Mouse (Mus musculus): ENCODE data around the gene Ndufv1. TPM values are rescaled to one million over a fixed set of nuclear protein-coding genes. Genes with fewer than 3 reads are reported as not detected.

The Ndufv1 gene
- polyA plus RNA-seq, 2 experiments = 84.8 to 159 TPM

DNA sequence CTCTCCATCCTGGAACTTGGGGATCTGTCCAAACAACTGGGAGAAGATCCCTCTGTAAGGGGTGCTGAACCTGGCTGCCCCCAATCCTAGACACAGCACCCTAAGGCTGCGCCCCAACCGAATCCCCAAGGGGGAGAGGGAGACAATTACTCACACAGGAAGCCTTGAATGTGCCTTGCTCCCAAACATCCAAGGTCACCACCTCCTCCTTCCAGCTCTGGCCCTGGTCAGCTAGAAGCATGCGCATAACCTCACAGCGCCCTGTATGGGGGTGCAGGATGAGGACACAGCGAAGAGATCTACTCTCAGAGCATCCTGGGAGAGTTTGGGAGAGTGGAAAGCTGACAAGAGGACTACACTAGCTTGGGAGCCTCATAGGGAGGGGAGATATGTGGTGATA is 46.0 kb upstream of the Ndufv1 start:
- Histone ChIP-seq H3K36me3 (replicated peaks; ENCODE audit: control insufficient read depth, insufficient read depth, low read depth) (no peaks in the 10 kb centered on the region), H3K9ac (replicated peaks) (peak overlapping the region; percentile 68), H3K27me3 (ENCODE audit: control insufficient read depth, insufficient read depth, low read length) (no peaks in the 10 kb centered on the region), H3K4me1 (replicated peaks; ENCODE audit: control insufficient read depth in 2 of 2, insufficient read depth in 2 of 2, low read length in 1 of 2) (peaks cover 24 to 34% of the 10 kb centered on the region in 2 experiments), H3K4me3 (ENCODE audit: insufficient read depth in 1 of 2, low read depth in 2 of 2, low read length in 2 of 2) (peak overlapping the region; percentile 48 to 52; a peak in 3 of 4 replicates), H3K9me3 (ENCODE audit: control insufficient read depth, low read length) (no peaks in the 10 kb centered on the region), H3K27ac (peak overlapping the region; percentile 86), H3K4me2 (ENCODE audit: low read depth) (peak overlapping the region; percentile 80)
- ATAC-seq (ENCODE audit: insufficient read depth) (no peak), DNase-seq (ENCODE audit: low read depth in 3 of 3, low spot score in 3 of 3) (no peak)
- WGBS (ENCODE audit: insufficient replicate concordance) = 87% methylated on average over 5 of the region's 5 CpGs
- TF ChIP-seq EP300 (IDR thresholded peaks at IDR 0.05; ENCODE audit: low read depth) = no peak
- no peak for TF ChIP-seq CTCF (IDR thresholded peaks at IDR 0.05; ENCODE audit: low read depth)

DNA sequence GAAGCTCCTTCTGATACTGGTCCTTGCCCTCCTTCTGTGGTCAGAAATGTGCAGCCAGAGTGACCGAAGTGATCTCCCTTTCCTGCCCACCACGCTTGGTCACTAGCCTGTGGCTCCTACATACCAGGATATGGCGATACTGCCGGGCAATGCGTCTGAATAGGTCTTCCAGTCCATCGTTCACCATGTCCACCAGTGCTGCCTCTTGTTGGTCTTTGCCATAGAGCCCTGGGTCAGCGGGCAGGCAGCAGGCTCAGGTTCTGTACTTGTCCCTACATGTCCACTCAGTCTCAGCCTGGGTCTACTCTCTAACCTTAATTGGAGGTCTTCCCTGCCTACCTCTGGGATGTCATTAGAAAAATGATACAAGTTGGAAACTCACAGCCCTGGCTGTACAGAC is 45.4 kb upstream of the Ndufv1 start:
- Histone ChIP-seq H3K27ac (peak overlapping the region; percentile 31; the same call in 1 of the 2 replicates), H3K4me3 (ENCODE audit: insufficient read depth in 1 of 2, low read depth in 2 of 2, low read length in 2 of 2) (no peak overlapping the region), H3K27me3 (ENCODE audit: control insufficient read depth, insufficient read depth, low read length) (no peaks in the 10 kb centered on the region), H3K4me2 (ENCODE audit: low read depth) (0 out of 2 replicates have a peak overlapping the region, but pooled peaks have one; percentile 15), H3K9me3 (ENCODE audit: control insufficient read depth, low read length) (no peaks in the 10 kb centered on the region), H3K4me1 (replicated peaks; ENCODE audit: control insufficient read depth in 2 of 2, insufficient read depth in 2 of 2, low read length in 1 of 2) (peaks cover 24 to 34% of the 10 kb centered on the region in 2 experiments), H3K9ac (replicated peaks) (no peak overlapping the region), H3K36me3 (replicated peaks; ENCODE audit: control insufficient read depth, insufficient read depth, low read depth) (no peaks in the 10 kb centered on the region)
- TF ChIP-seq CTCF (IDR thresholded peaks at IDR 0.05; ENCODE audit: low read depth) = no peak
- TF ChIP-seq EP300 (IDR thresholded peaks at IDR 0.05; ENCODE audit: low read depth) = no peak
- 87% methylated on average over 7 of the region's 7 CpGs for WGBS (ENCODE audit: insufficient replicate concordance)
- no peak for ATAC-seq (ENCODE audit: insufficient read depth)
- no peak for DNase-seq (ENCODE audit: low read depth in 3 of 3, low spot score in 3 of 3)

DNA sequence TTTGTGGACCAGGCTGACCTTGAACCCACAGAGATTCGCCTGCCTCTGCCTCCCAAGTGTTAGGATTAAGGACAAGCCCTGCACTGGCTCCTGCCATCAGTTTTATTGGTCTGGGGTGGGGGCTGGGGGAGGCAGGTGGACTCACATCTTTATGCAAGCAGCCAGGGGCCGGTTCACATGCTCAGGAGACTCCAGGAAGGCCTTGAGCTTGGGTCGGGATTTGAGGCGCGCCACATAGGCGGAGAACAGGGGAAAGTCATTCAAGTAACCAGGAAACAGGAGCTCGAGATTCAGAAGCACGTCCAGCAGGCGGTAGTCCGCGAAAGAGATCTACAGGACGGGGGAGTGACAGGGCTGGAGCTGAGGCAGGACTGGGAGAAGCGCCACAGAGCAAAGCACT is 44.8 kb upstream of the Ndufv1 start:
- ATAC-seq (ENCODE audit: insufficient read depth) = no peak
- H3K27me3 ChIP-seq (ENCODE audit: control insufficient read depth, insufficient read depth, low read length) = no peaks in the 10 kb centered on the region
- no peaks in the 10 kb centered on the region for H3K9me3 ChIP-seq (ENCODE audit: control insufficient read depth, low read length)
- no peak overlapping the region for H3K4me2 ChIP-seq (ENCODE audit: low read depth)
- no peak overlapping the region for H3K9ac ChIP-seq (replicated peaks)
- DNase-seq (ENCODE audit: low read depth in 3 of 3, low spot score in 3 of 3) = no peak
- H3K36me3 ChIP-seq (replicated peaks; ENCODE audit: control insufficient read depth, insufficient read depth, low read depth) = no peaks in the 10 kb centered on the region
- 78% methylated on average over 13 of the region's 13 CpGs for WGBS (ENCODE audit: insufficient replicate concordance)
- TF ChIP-seq EP300 (IDR thresholded peaks at IDR 0.05; ENCODE audit: low read depth) = no peak
- TF ChIP-seq CTCF (IDR thresholded peaks at IDR 0.05; ENCODE audit: low read depth) = no peak
- H3K27ac ChIP-seq = no peak overlapping the region
- peaks cover 24 to 34% of the 10 kb centered on the region in 2 experiments for H3K4me1 ChIP-seq (replicated peaks; ENCODE audit: control insufficient read depth in 2 of 2, insufficient read depth in 2 of 2, low read length in 1 of 2)
- no peak overlapping the region for H3K4me3 ChIP-seq (ENCODE audit: insufficient read depth in 1 of 2, low read depth in 2 of 2, low read length in 2 of 2)

DNA sequence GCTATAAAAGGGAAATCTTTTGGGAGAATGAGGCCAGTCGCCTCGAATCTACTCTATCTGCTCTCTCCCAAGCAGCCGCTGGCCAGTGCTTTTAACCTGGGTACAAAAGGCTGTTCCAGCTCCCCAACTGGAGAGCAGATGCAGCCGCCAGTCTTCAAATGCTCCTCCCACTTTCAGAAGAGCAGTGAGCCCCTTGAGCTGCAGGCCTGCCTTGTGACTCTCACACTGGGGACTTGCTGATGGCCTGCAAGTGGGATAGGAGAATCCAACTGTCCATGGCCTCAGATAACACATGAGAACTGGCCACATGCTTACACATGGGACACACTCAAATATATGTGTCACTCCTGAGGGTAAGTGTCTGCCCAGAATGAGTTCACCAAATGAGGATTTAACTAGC is 44.1 kb upstream of the Ndufv1 start:
- no peaks in the 10 kb centered on the region for H3K36me3 ChIP-seq (replicated peaks; ENCODE audit: control insufficient read depth, insufficient read depth, low read depth)
- no peak for DNase-seq (ENCODE audit: low read depth in 3 of 3, low spot score in 3 of 3)
- no peak for ATAC-seq (ENCODE audit: insufficient read depth)

DNA sequence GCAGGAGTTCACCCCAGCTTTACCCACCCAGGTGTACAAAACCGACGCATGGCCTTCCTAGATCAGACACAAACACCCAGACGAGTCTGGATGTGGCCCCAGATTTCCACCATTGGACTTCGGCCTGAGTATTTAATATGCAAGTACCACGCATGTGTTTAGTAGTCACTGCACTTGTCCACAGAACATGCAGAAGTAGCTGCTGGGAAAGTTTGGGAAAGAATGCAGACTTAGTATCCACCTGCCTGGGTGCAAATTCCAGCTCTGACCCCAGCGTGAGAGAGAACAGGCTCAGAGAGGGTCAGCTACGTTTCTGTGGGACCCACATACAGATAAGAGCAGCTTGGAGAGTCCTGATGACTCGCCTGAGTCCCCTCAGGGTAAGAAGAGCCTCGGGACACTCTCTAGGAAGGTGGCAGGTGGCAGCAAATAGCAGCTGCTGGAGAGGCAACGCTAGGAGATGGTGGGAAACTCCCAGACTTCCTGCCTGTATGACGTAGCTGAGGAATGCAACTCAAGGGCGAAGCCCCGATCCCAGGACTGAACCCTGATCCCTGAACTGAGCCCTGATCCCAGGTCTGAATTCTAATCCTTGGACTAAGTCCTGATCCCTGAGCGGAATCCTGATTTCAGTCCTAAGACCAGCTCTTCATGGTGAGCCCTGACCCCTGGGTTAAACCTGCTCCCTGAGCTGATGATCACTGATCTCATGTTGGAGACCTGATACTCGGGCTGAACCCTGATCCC is 43.5 kb upstream of the Ndufv1 start:
- Histone ChIP-seq H3K27me3 (ENCODE audit: control insufficient read depth, insufficient read depth, low read length) (no peaks in the 10 kb centered on the region), H3K27ac (no peak overlapping the region), H3K4me3 (ENCODE audit: insufficient read depth in 1 of 2, low read depth in 2 of 2, low read length in 2 of 2) (no peak overlapping the region), H3K9ac (replicated peaks) (no peak overlapping the region), H3K9me3 (ENCODE audit: control insufficient read depth, low read length) (no peaks in the 10 kb centered on the region), H3K4me1 (replicated peaks; ENCODE audit: control insufficient read depth in 2 of 2, insufficient read depth in 2 of 2, low read length in 1 of 2) (peaks cover 24 to 36% of the 10 kb centered on the region in 2 experiments), H3K36me3 (replicated peaks; ENCODE audit: control insufficient read depth, insufficient read depth, low read depth) (no peaks in the 10 kb centered on the region), H3K4me2 (ENCODE audit: low read depth) (no peak overlapping the region)
- 52% methylated on average over 15 of the region's 15 CpGs for WGBS (ENCODE audit: insufficient replicate concordance)
- DNase-seq (ENCODE audit: low read depth in 3 of 3, low spot score in 3 of 3) (no peak), ATAC-seq (ENCODE audit: insufficient read depth) (no peak)
- TF ChIP-seq EP300 (IDR thresholded peaks at IDR 0.05; ENCODE audit: low read depth) = no peak
- no peak for TF ChIP-seq CTCF (IDR thresholded peaks at IDR 0.05; ENCODE audit: low read depth)

More for the DNA sequence above, 44.1 kb upstream of the Ndufv1 start:
- Histone ChIP-seq H3K4me2 (ENCODE audit: low read depth) (no peak overlapping the region), H3K4me3 (ENCODE audit: insufficient read depth in 1 of 2, low read depth in 2 of 2, low read length in 2 of 2) (no peak overlapping the region), H3K27ac (no peak overlapping the region), H3K4me1 (replicated peaks; ENCODE audit: control insufficient read depth in 2 of 2, insufficient read depth in 2 of 2, low read length in 1 of 2) (peaks cover 24 to 36% of the 10 kb centered on the region in 2 experiments), H3K27me3 (ENCODE audit: control insufficient read depth, insufficient read depth, low read length) (no peaks in the 10 kb centered on the region), H3K9ac (replicated peaks) (no peak overlapping the region), H3K9me3 (ENCODE audit: control insufficient read depth, low read length) (no peaks in the 10 kb centered on the region)
- WGBS (ENCODE audit: insufficient replicate concordance) = 49% methylated on average over 4 of the region's 4 CpGs
- TF ChIP-seq EP300 (IDR thresholded peaks at IDR 0.05; ENCODE audit: low read depth) (no peak), CTCF (IDR thresholded peaks at IDR 0.05; ENCODE audit: low read depth) (no peak)
